Mouse (Mus musculus) ES-Bruce4 (cell line): ENCODE measurements around the gene Mlc1. TPM values are rescaled to one million over a fixed set of nuclear protein-coding genes. Genes with fewer than 3 reads are reported as not detected.

ENCODE experiments used
- H3K27ac ChIP-seq: 2 replicates; pipeline ENCODE4 v1.5.1; 2012; ENCODE audit warnings: low read length, inconsistent platforms; ENCODE audit not compliant: insufficient read depth
- H3K27me3 ChIP-seq: 2 replicates; pipeline ENCODE4 v1.6.1; 2012; ENCODE audit warnings: mild to moderate bottlenecking, low read length, inconsistent platforms; ENCODE audit not compliant: control insufficient read depth, poor library complexity, insufficient read depth, severe bottlenecking
- H3K36me3 ChIP-seq: 2 replicates; pipeline ENCODE4 v1.6.1; 2012; ENCODE audit warnings: inconsistent platforms, mild to moderate bottlenecking, low read length, moderate library complexity; ENCODE audit not compliant: control insufficient read depth, poor library complexity, insufficient read depth, severe bottlenecking
- H3K4me1 ChIP-seq: one replicate; pipeline ENCODE4 v1.8.1; 2011; ENCODE audit warnings: low read length; ENCODE audit not compliant: control insufficient read depth, insufficient read depth
- H3K4me3 ChIP-seq: 2 replicates; pipeline ENCODE4 v1.5.1; 2011; ENCODE audit warnings: low read depth, mild to moderate bottlenecking, low read length
- H3K9ac ChIP-seq: 2 replicates; pipeline ENCODE4 v1.6.1; 2012; ENCODE audit warnings: low read depth, mild to moderate bottlenecking, inconsistent platforms; ENCODE audit not compliant: poor library complexity, severe bottlenecking
- H3K9me3 ChIP-seq: replicated peaks from 2 replicates; pipeline ENCODE4 v1.6.1; 2012; ENCODE audit warnings: mild to moderate bottlenecking, low read length, inconsistent platforms; ENCODE audit not compliant: control insufficient read depth, poor library complexity, insufficient read depth, severe bottlenecking
- CTCF ChIP-seq: IDR thresholded peaks from one replicate; pipeline ENCODE4 v1.8.1; 2011; ENCODE audit warnings: low read depth, low read length
- EP300 ChIP-seq: IDR thresholded peaks from 2 replicates; pipeline ENCODE4 v1.6.1; 2011; ENCODE audit warnings: low read depth, low read length; ENCODE audit not compliant: insufficient read depth
- POLR2A ChIP-seq: IDR thresholded peaks from one replicate; pipeline ENCODE4 v1.8.1; 2011; ENCODE audit warnings: low read length; ENCODE audit not compliant: insufficient read depth
- polyA plus RNA-seq: library from polyadenylated mRNA; stranded (reverse); fragments of >200 nt; gene quantifications from 2 replicates; pipeline ENCODE4 v1.2.4, GENCODE M21; 2011; ENCODE audit warnings: low read depth; ENCODE audit not compliant: missing spikeins, insufficient read depth, insufficient read length

The Mlc1 gene
- polyA plus RNA-seq: not detected in 2 replicates

GRCm38 (mm10) chr15:88978281-88979137 lies at the start of gene Mlc1:
Mlc1 (minus strand) TSS chr15:88979007.
- no peaks in the 10 kb centered on the region for H3K4me1 ChIP-seq
- TF ChIP-seq POLR2A (no peak), EP300 (no peak), CTCF (no peak)
- H3K27ac ChIP-seq: no peak within 1 kb of the TSS
- no peaks in the 10 kb centered on the region for H3K36me3 ChIP-seq
- no peaks in the 10 kb centered on the region for H3K27me3 ChIP-seq
- H3K4me3 ChIP-seq: no peak within 1 kb of the TSS
- no peak within 1 kb of the TSS for H3K9ac ChIP-seq
- H3K9me3 ChIP-seq: peaks cover 3% of the 10 kb centered on the region; the same call in 1 of the 2 replicates

GRCm38 (mm10) chr15:89020492-89020891 lies 41.7 kb upstream of the Mlc1 start:
- Histone ChIP-seq H3K27me3 (no peaks in the 10 kb centered on the region), H3K4me1 (no peaks in the 10 kb centered on the region), H3K4me3 (no peak overlapping the region), H3K9me3 (no peaks in the 10 kb centered on the region), H3K36me3 (no peaks in the 10 kb centered on the region), H3K27ac (no peak overlapping the region), H3K9ac (no peak overlapping the region)
- no peak for TF ChIP-seq CTCF
- no peak for TF ChIP-seq POLR2A
- no peak for TF ChIP-seq EP300

- H3K4me3 ChIP-seq: no peak overlapping the region
- no peaks in the 10 kb centered on the region for H3K36me3 ChIP-seq
- H3K9me3 ChIP-seq: no peaks in the 10 kb centered on the region
- H3K27ac ChIP-seq: no peak overlapping the region
- H3K9ac ChIP-seq: no peak overlapping the region
- no peaks in the 10 kb centered on the region for H3K4me1 ChIP-seq
- TF ChIP-seq CTCF (no peak), POLR2A (no peak), EP300 (no peak)
- H3K27me3 ChIP-seq: no peaks in the 10 kb centered on the region
These were observed 41.3 kb upstream of the Mlc1 start for GRCm38 (mm10) chr15:89020085-89020484.

- Histone ChIP-seq H3K4me1 (no peaks in the 10 kb centered on the region), H3K4me3 (no peak overlapping the region), H3K27ac (no peak overlapping the region), H3K36me3 (no peaks in the 10 kb centered on the region), H3K9me3 (no peaks in the 10 kb centered on the region), H3K9ac (no peak overlapping the region), H3K27me3 (no peaks in the 10 kb centered on the region)
- TF ChIP-seq EP300 (no peak), POLR2A (no peak), CTCF (no peak)
These were observed 37.9 kb upstream of the Mlc1 start for GRCm38 (mm10) chr15:89016722-89017121.

GRCm38 (mm10) chr15:89007781-89008180 lies 29.0 kb upstream of the Mlc1 start:
- no peak for TF ChIP-seq CTCF
- TF ChIP-seq EP300: no peak
- no peak overlapping the region for H3K27ac ChIP-seq

GRCm38 (mm10) chr15:89007002-89007401 lies 28.2 kb upstream of the Mlc1 start:
- TF ChIP-seq CTCF: no peak
- no peak for TF ChIP-seq EP300
- TF ChIP-seq POLR2A: no peak
- Histone ChIP-seq H3K9me3 (no peaks in the 10 kb centered on the region), H3K36me3 (no peaks in the 10 kb centered on the region)

More at GRCm38 (mm10) chr15:89007781-89008180, 29.0 kb upstream of the Mlc1 start:
- H3K9ac ChIP-seq: no peak overlapping the region
- H3K9me3 ChIP-seq: no peaks in the 10 kb centered on the region
- no peak overlapping the region for H3K4me3 ChIP-seq
- H3K36me3 ChIP-seq: no peaks in the 10 kb centered on the region
- H3K27me3 ChIP-seq: no peaks in the 10 kb centered on the region
- H3K4me1 ChIP-seq: no peaks in the 10 kb centered on the region

More at GRCm38 (mm10) chr15:89007002-89007401, 28.2 kb upstream of the Mlc1 start:
- no peak overlapping the region for H3K9ac ChIP-seq
- no peak overlapping the region for H3K4me3 ChIP-seq
- H3K27ac ChIP-seq: no peak overlapping the region
- no peaks in the 10 kb centered on the region for H3K4me1 ChIP-seq
- no peaks in the 10 kb centered on the region for H3K27me3 ChIP-seq
